Mouse (Mus musculus) lung, embryonic 14.5 days (tissue): ENCODE measurements at regions not wholly inside any gene's neighbourhood (a gene's known extent, or its start where the extent isn't known, plus 50 kb on each side); places are given as distances from the start of the nearest gene placed in this dataset.
"Not testable (repeated sequence)": the region's sequence is repeated elsewhere in the genome, so short reads cannot be mapped to it uniquely, and the experiment has no call there.

ENCODE experiments used
- ATAC-seq: fragments of 200-750 bp; cut with Nextera tagmentation; 2 replicates; pipeline ENCODE4 v1.8.0; 2017; ENCODE audit warnings: mild to moderate bottlenecking, moderate TSS enrichment, moderate library complexity; ENCODE audit not compliant: insufficient read depth
- DNase-seq: peaks from one replicate; pipeline ENCODE4 v3.0.0-alpha.2; 2015
- H3K27ac ChIP-seq: fragments of 300-500 bp; sonication (generic); 2 replicates; pipeline ENCODE4 v1.5.1; 2014; ENCODE audit warnings: low read depth, mild to moderate bottlenecking, moderate library complexity
- H3K27me3 ChIP-seq: fragments of 300-500 bp; sonication (generic); 2 replicates; pipeline ENCODE4 v1.6.1; 2014; ENCODE audit warnings: low read length, control low read depth; ENCODE audit not compliant: insufficient read depth
- H3K36me3 ChIP-seq: fragments of 300-500 bp; sonication (generic); 2 replicates; pipeline ENCODE4 v1.6.1; 2014; ENCODE audit warnings: control low read depth; ENCODE audit not compliant: insufficient read depth
- H3K4me1 ChIP-seq: fragments of 300-500 bp; sonication (generic); 2 replicates; pipeline ENCODE4 v1.6.1; 2014; ENCODE audit warnings: antibody characterized with exemption, control low read depth; ENCODE audit not compliant: insufficient read depth
- H3K4me2 ChIP-seq: fragments of 300-500 bp; sonication (generic); 2 replicates; pipeline ENCODE4 v1.6.1; 2014; ENCODE audit warnings: mild to moderate bottlenecking
- H3K4me3 ChIP-seq: fragments of 300-500 bp; sonication (generic); 2 replicates; pipeline ENCODE4 v1.5.1; 2014; ENCODE audit warnings: low read depth, low read length
- H3K9ac ChIP-seq: fragments of 300-500 bp; sonication (generic); 2 replicates; pipeline ENCODE4 v1.6.1; 2014
- H3K9me3 ChIP-seq: fragments of 300-500 bp; sonication (generic); 2 replicates; pipeline ENCODE4 v1.6.1; 2016; ENCODE audit warnings: low read depth, low read length, control low read depth
- CTCF ChIP-seq: IDR thresholded peaks from 2 replicates; pipeline ENCODE4 v1.5.1; 2016; ENCODE audit warnings: antibody characterized with exemption, low read depth
- WGBS: fragments of 180-500 bp; shearing (Covaris S2); extraction: QIAGEN DNeasy Blood & Tissue Kit; methylation state at CpG from one replicate; pipeline ENCODE4 v1.1.7; 2014; 5-methylcytosine and 5-hydroxymethylcytosine counted together

GRCm38 (mm10) chr5:116994508-116994907 is 121.4 kb downstream of the Suds3 start:
- no peak for TF ChIP-seq CTCF
- no peak for ATAC-seq
- H3K9me3 ChIP-seq: no peaks in the 10 kb centered on the region
- H3K4me1 ChIP-seq: no peaks in the 10 kb centered on the region
- H3K36me3 ChIP-seq: no peaks in the 10 kb centered on the region
- no peak for DNase-seq
- 49% methylated on average over 5 of the region's 5 CpGs for WGBS
- no peak overlapping the region for H3K4me2 ChIP-seq
- H3K27ac ChIP-seq: no peak overlapping the region
- no peak overlapping the region for H3K9ac ChIP-seq
- H3K27me3 ChIP-seq: no peaks in the 10 kb centered on the region
- H3K4me3 ChIP-seq: no peak overlapping the region

- no peaks in the 10 kb centered on the region for H3K9me3 ChIP-seq
- no peak for ATAC-seq
- H3K27me3 ChIP-seq: no peaks in the 10 kb centered on the region
- no peak overlapping the region for H3K4me3 ChIP-seq
- H3K27ac ChIP-seq: no peak overlapping the region
- H3K4me1 ChIP-seq: no peaks in the 10 kb centered on the region
- no peaks in the 10 kb centered on the region for H3K36me3 ChIP-seq
- 69% methylated on average over 1 of the region's 1 CpGs for WGBS
- H3K9ac ChIP-seq: no peak overlapping the region
- TF ChIP-seq CTCF: no peak
- H3K4me2 ChIP-seq: no peak overlapping the region
- DNase-seq: no peak
Observed at GRCm38 (mm10) chr5:116993674-116994073, 122.2 kb downstream of the Suds3 start.

- Histone ChIP-seq H3K9ac (no peak overlapping the region), H3K4me3 (no peak overlapping the region), H3K4me1 (no peaks in the 10 kb centered on the region), H3K4me2 (no peak overlapping the region), H3K36me3 (no peaks in the 10 kb centered on the region), H3K9me3 (no peaks in the 10 kb centered on the region), H3K27ac (no peak overlapping the region), H3K27me3 (no peaks in the 10 kb centered on the region)
- DNase-seq (no peak), ATAC-seq (no peak)
- 89% methylated on average over 6 of the region's 6 CpGs for WGBS
- no peak for TF ChIP-seq CTCF
Observed at GRCm38 (mm10) chr5:116991461-116991860, 124.5 kb downstream of the Suds3 start.

GRCm38 (mm10) chr5:116971474-116971873 is 144.4 kb downstream of the Suds3 start:
- not testable (repeated sequence) for ATAC-seq, H3K27me3 ChIP-seq, DNase-seq, H3K27ac ChIP-seq, H3K9me3 ChIP-seq, H3K4me3 ChIP-seq, H3K36me3 ChIP-seq, H3K4me2 ChIP-seq, H3K4me1 ChIP-seq, H3K9ac ChIP-seq
- 85% methylated on average over 4 of the region's 4 CpGs for WGBS

- H3K27me3 ChIP-seq: no peaks in the 10 kb centered on the region
Observed at GRCm38 (mm10) chr5:116964171-116964570, 151.7 kb downstream of the Suds3 start.

GRCm38 (mm10) chr5:116963106-116963505 is 152.8 kb downstream of the Suds3 start:
- no peak overlapping the region for H3K27ac ChIP-seq
- no peak for DNase-seq

More at GRCm38 (mm10) chr5:116964171-116964570, 151.7 kb downstream of the Suds3 start:
- no peaks in the 10 kb centered on the region for H3K9me3 ChIP-seq
- H3K4me1 ChIP-seq: no peaks in the 10 kb centered on the region
- no peak overlapping the region for H3K4me3 ChIP-seq
- no peak overlapping the region for H3K9ac ChIP-seq
- H3K4me2 ChIP-seq: no peak overlapping the region
- no peaks in the 10 kb centered on the region for H3K36me3 ChIP-seq
- no peak for TF ChIP-seq CTCF
- ATAC-seq (no peak), DNase-seq (no peak)
- no peak overlapping the region for H3K27ac ChIP-seq
- 91% methylated on average over 7 of the region's 7 CpGs for WGBS

GRCm38 (mm10) chr5:116960041-116960440 is 155.9 kb downstream of the Suds3 start:
- no peaks in the 10 kb centered on the region for H3K9me3 ChIP-seq
- no peaks in the 10 kb centered on the region for H3K27me3 ChIP-seq
- H3K9ac ChIP-seq: no peak overlapping the region
- H3K4me1 ChIP-seq: no peaks in the 10 kb centered on the region
- H3K4me3 ChIP-seq: no peak overlapping the region
- no peaks in the 10 kb centered on the region for H3K36me3 ChIP-seq
- TF ChIP-seq CTCF: no peak
- no peak overlapping the region for H3K4me2 ChIP-seq
- ATAC-seq (no peak), DNase-seq (no peak)
- WGBS: 61% methylated on average over 8 of the region's 8 CpGs
- H3K27ac ChIP-seq: no peak overlapping the region

More at GRCm38 (mm10) chr5:116963106-116963505, 152.8 kb downstream of the Suds3 start:
- H3K36me3 ChIP-seq: no peaks in the 10 kb centered on the region
- ATAC-seq: no peak
- H3K27me3 ChIP-seq: no peaks in the 10 kb centered on the region
- no peak overlapping the region for H3K4me2 ChIP-seq
- 75% methylated on average over 2 of the region's 2 CpGs for WGBS
- no peak for TF ChIP-seq CTCF
- no peaks in the 10 kb centered on the region for H3K4me1 ChIP-seq
- H3K4me3 ChIP-seq: no peak overlapping the region
- no peak overlapping the region for H3K9ac ChIP-seq
- H3K9me3 ChIP-seq: no peaks in the 10 kb centered on the region

GRCm38 (mm10) chr5:116958141-116958540 is 157.8 kb downstream of the Suds3 start:
- no peak for DNase-seq
- no peaks in the 10 kb centered on the region for H3K27me3 ChIP-seq
- no peaks in the 10 kb centered on the region for H3K9me3 ChIP-seq
- no peaks in the 10 kb centered on the region for H3K4me1 ChIP-seq
- H3K27ac ChIP-seq: no peak overlapping the region
- WGBS: 78% methylated on average over 5 of the region's 5 CpGs
- H3K4me3 ChIP-seq: no peak overlapping the region
- ATAC-seq: no peak
- TF ChIP-seq CTCF: no peak
- no peak overlapping the region for H3K9ac ChIP-seq
- H3K4me2 ChIP-seq: no peak overlapping the region
- H3K36me3 ChIP-seq: no peaks in the 10 kb centered on the region
